Mouse (Mus musculus) lung, adult 2 months (tissue): ENCODE data around the gene Foxs1.

Experiments used
- CTCF ChIP-seq: fragments of 200-500 bp; IDR thresholded peaks from 2 replicates; pipeline ENCODE4 v1.5.1; 2011; ENCODE audit warnings: mild to moderate bottlenecking, low read length, control low read depth; ENCODE audit not compliant: insufficient read depth
- POLR2A ChIP-seq: fragments of 200-500 bp; IDR thresholded peaks from 2 replicates; pipeline ENCODE4 v1.6.1; 2011; ENCODE audit warnings: low read depth, mild to moderate bottlenecking, control low read depth, low read length, borderline replicate concordance; ENCODE audit errors: extremely low read depth

DNA sequence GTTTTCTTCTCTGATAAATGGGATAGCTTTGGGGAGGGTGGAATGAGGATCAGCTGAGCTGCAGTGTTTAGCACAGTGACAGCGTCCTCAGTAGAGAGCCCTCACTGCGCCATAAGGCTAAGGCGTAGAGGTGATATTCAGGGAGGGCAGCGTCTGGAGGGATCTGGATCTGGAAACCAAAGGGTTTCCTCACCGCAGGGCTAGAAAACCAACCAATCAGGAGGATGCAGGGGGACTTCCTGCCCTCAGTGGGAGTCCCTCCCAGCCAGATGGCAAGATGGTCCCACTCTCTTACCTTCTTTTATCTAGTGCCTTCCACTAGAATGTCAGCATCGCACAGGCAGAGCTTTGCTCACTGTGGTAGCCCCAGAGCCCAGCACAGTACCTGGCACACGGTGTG, 8.8 kb upstream of the Foxs1 start:
- TF ChIP-seq CTCF (no peak), POLR2A (no peak)
